Mouse (Mus musculus): Measurements from ENCODE around the gene Kctd11. TPM values are rescaled to one million over a fixed set of nuclear protein-coding genes. Genes with fewer than 3 reads are reported as not detected.

The Kctd11 gene
- total RNA-seq, 2 experiments from 2014 or later, result 1.3 to 1.5 TPM

DNA sequence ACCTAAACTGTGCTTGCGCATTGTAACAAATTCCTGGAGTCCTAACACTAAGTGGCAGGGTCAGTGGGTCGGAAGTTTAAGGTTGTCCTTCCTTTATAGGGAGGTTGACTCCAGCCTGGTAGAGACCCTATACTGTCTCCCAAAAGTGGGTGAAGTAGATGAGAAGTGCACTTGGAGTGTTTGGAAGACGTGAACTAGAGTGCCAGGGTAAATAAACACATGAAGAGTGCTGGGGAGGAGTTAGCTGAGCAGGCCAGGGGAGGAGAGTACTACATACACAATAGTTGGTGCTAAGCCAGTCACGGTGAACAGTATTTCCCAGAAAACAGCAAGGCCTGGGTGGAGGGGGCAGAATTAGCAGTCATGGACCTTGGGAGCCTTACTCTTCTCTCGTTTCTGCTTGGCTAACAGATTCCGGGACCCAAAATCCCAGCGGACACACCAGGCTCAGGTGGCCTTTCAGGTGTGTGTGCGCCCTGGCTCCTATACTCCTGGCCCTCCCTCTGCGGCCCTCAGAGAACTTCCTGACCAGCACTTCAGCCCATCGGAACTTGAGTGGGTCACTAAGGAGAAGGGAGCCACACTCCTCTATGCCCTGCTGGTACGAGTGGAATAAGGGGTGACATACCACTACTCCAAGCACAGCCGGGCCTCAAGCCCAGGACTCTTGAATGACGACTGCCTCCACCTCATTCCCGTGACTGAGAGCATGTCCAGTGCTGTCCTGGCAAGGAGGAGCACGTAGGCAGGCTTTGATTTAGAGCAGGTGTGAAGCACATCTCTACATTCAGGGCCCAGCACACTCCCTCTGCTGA is 31.7 kb upstream of the Kctd11 start:
- no peak for DNase-seq (ENCODE audit: low spot score)

DNA sequence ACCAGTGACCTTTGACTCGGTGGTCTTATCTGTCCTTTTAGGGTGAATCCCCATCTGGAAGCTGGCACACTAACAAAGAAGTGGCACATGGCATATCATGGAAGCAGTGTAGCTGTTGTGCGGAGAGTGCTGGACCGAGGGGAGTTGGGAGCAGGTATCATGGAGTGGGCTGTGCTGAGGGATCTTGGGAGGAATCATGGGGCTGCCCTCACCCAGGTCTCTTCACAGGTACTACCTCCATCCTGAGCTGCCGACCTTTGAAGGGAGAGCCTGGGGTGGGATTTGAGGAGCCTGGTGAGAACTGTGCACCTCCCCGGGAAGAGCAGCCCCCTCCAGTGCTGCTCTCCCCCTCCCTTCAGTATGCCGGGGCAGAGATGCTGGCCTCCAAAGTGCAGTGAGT is 30.5 kb upstream of the Kctd11 start:
- DNase-seq (ENCODE audit: low spot score), result no peak

DNA sequence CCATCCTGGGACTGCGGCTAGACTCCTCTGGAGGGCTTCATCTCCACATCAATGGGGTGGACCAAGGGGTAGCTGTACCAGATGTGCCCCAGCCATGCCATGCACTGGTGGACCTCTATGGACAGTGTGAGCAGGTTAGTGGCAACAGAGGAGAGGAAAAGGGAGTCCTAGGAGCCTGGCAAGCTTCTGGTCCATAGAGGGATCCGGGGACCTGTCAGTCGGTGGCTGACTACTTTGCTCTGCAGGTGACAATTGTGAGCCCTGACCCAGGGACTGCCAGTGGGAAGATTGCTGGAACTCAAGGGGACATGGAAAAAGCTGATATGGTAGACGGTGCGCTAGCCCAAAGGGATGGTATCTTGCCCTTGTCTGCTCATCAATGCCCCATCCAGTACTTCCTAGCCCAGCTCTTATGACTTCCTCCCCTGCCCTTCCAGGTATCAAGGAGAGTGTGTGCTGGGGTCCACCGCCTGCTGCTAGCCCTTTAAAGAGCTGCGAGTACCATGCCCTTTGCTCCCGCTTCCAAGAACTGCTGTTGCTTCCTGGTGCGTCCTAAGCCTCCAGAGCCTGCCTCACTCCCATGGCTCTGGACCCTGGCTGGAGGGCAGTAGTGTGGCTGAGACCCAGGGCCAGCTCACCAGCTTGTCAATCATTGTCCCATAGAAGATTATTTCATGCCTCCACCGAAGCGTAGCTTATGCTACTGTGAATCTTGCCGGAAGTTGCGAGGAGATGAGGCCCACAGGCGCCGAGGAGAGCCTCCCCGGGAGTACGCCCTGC is 29.8 kb upstream of the Kctd11 start:
- no peak for DNase-seq (ENCODE audit: low spot score)

DNA sequence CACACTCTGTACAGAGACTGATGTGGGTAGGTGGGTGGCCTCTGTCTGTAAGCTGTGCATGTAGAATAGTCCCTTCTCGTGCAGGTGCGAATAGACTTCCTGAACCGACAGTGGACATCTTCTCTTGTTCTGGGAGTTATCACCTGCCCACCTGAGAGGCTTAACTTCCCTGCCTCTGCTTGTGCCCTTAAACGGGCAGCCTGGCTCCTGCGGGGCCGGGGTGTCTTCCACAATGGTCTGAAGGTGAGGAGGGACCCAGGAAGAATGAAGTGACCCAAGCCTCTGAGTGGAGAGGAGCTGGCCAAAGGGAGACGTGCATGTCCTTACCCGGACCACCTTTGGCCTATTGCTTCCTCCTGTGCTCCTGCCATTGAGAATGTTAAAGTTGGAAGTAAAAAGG is 29.0 kb upstream of the Kctd11 start:
- no peak for DNase-seq (ENCODE audit: low spot score)

DNA sequence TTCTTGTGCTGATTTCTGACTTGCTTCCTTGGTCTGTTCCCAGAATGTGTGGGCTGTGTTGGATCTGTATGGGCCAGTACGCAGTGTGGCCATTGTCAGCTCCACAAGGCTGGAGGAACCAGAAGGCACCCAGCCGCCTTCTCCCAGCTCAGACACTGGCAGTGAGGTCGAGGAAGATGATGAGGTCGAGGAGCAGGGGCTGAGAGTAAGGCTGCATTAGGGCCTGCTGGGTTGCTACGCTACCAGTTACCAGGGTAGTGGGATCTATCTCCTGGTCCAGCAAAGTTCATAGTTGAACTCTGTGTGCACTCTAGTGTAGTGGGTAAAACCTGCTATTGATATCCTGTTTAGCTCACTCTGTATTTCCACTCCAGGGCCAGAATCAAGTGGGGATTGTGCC is 28.0 kb upstream of the Kctd11 start:
- DNase-seq (ENCODE audit: low spot score), result no peak

DNA sequence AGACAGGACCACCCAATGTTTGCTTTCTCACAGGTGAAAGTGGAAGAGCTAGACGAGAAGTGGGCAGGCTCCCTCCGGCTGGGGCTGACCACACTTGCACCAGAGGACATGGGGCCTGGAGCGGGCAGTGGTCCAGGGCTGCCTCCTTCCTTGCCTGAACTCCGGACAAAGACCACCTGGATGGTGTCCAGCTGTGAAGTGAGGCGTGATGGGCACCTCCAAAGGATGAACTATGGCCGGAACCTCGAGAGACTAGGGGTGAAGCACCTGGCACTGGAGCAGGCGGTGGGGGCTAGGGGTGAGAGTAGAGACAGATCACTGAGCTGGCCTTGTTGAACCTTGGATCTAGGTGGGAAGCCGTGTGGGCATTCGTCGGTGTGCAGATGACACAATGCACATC is 27.4 kb upstream of the Kctd11 start:
- no peak for DNase-seq (ENCODE audit: low spot score)

DNA sequence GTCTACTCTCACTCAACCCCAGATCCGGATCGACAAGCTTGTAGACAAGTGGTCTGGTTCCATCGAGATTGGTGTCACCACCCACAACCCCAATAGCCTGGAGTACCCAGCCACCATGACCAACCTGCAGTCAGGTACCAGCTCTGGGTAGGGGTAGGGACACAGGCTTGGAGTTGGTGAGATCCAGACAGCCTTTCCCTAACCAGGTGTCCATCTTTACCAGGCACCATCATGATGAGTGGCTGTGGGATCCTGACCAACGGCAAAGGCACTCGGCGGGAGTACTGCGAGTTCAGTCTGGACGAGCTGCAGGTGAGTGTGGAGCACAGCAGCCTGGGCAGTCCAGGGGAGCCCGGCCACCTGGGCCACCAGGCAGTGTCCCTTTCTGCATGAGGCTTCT is 23.1 kb upstream of the Kctd11 start:
- no peak for DNase-seq (ENCODE audit: low spot score)

DNA sequence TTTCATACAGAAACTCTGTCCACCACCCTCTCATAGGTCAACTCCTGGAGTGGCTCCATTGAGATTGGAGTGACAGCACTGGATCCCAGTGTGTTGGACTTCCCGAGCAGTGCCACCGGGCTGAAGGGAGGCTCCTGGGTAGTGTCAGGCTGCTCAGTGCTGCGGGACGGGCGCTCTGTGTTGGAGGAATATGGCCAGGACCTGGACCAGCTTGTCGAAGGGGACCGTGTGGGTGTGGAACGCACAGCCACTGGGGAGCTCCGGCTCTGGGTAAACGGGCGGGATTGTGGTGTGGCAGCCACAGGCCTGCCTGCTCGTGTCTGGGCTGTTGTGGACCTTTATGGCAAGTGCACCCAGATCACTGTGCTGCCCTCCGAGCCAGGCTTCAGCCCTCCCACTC is 21.8 kb upstream of the Kctd11 start:
- DNase-seq (ENCODE audit: low spot score), result no peak

DNA sequence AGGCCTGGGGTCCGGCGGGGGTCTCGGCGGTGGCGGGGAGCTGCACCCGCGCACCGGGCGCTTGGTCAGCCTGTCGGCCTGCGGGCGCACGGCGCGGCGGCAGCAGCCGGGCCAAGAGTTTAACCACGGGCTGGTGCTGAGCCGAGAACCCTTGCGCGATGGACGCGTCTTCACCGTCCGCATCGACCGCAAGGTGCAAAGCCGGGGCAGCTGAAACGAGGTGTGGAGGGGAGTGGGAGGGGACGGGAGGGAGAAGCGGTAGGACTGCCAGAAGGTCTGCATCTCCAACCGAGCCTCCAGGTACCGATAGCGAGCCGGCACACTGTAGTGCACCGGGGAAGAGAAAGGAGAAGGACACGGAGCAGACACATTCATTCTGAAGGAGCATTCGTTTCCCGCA is 20.8 kb upstream of the Kctd11 start:
- DNase-seq (ENCODE audit: low spot score), result no peak

DNA sequence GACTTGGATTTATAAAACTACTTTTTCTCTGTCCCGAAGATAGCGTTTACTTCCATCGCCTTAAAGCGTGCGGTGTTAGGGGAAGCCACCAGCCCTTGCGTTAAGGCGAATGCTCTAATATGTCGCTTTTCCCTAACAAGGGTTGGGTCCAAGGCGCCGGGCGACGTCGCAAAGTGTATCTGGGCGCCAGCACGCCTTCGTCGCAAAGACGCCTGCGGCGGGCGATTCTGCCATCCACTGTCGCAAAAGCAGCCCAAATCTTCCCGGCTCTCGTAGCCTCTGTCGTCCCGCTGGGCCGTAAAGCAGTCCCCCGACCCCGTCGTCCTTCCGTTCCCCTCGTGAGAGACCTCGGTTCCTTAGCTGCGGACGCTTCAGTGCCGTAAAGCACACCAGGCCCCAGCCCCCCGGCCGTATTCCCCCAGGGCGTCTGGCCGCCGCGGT is 20.2 kb upstream of the Kctd11 start:
- peak; percentile 96 for DNase-seq (ENCODE audit: low spot score)

DNA sequence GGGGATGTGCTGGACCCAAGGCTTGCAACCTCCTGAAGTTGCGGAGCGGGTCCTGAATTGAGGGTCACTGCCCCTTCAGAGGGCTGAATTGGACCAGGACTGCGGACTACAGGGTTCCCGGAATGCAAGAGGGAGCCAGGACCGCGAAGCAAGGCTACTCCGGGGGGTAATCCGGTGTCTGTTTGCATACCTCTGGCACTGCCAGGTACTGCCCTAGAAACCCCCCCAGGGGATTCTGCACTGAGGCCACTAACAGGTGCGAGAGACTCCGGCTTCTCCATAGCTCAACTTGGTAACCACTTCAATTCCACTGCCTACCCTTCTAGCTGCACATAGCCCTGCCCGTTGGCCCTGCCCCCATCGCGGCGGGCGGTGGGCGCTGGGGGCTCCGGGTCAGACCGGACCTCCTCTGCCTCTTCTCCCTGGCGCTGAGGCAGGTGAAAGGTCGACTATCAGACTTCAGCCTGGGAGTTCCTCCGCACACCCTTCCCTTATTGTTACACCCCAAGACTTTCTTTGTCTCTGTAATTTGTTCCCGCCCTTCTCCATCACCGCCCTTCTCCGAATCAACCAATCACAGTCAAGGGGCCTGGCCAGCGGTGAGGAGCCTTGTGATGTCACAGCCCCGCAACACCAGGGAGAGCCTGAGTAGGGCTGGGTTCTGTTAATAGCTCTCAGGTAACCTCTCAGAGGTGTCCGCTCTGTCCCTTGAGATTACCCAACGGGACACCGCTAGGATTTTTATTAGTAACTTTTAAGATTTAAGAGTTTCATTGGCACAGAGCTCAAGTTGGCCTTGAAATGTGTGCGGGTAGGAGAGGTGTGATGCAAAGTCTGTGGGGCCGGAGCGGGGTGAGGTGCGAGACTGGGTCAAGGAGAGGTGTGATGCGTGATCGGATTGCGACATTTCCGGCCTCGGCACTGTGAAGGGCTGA is 19.5 kb upstream of the Kctd11 start, which contains the start of the genes 2810408A11Rik and Neurl4:
Gene 2810408A11Rik, minus strand, starts transcription at position 517 of the 935 bp plus-strand sequence.
Gene Neurl4, plus strand, starts transcription at position 602 of the 935 bp plus-strand sequence.
- peak; percentile 92 for DNase-seq (ENCODE audit: low spot score)

DNA sequence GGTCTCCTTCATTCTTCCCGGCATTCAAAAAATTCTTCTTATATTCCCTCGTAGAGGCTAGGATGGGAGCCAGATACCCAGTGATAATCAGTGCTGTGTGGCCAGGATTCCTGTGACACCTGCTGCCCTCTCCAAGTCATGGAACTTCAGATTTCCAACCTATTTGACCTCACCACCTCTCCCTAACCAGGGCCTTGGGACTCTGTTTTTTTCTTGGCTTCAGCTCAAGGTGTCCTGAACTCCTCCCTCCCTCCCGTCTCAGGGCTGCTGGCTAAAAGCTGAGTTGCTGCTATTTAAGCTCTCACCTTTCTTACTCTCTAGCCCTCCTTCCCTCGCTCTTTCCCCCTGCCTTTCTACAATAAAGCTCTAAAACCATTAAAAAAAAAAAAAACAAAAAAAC is 18.7 kb upstream of the Kctd11 start:
- no peak for DNase-seq (ENCODE audit: low spot score)

DNA sequence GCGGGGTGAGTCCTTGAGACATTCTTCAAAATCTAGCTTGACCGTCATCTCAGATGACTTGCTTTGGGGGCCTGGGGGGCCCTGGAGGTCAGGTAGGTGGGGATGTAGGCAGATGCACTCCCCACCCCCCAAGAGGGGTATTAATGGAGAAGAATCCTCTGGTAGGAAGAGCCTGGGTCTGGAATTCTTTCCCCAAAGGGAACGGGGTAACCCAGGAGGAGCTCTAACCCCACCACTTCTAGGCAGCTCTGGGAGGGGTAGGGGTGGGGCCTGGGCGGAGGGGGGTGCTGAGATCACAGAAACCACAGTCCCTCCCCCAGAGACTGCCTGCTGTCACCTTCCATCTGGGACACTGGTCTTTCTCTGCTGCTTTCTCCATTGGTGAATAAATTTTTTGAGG is 14.1 kb upstream of the Kctd11 start, which contains the start of gene Acap1:
Gene Acap1, minus strand, starts transcription at position 249 of the 400 bp plus-strand sequence.
- DNase-seq (ENCODE audit: low spot score), result no peak

DNA sequence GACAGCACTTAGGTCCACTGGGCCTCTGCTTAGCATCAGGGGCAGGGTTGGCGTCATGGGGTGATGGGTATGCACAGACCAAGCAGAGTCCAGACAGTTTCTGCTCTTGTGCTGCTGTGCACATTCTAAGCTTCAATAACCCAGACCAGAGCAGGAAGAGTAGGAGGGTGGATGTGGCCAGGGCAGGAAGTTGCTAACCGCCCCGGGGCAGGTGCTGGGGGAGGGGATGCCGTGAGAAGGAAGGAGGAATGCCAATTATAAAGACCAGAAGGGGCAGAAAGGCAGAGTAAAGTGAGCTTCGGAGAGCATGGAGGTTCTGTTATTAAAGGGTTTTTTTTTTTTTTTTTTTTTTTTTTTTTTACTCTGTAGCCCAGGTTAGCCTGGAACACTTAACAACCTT is 13.5 kb upstream of the Kctd11 start:
- DNase-seq (ENCODE audit: low spot score), result no peak

DNA sequence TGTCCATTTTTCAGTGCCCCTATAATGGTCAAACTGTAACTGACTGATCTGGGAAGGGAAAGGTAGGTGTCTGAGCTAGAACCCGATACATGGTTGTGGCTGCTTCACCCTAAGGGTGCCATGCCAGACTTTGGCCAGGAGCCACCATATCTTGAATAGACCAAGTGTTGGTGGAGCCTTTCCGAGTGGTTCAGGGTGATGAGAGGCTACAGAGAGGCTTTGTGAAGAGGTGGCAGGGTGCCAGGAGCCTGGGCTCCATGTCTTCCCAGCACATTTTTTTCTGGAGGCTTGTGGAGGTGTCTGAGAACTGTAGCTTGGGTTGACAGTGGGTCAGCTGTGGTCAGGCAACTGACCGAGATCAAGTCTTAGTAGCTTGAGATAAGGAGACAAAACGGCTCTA is 10.3 kb upstream of the Kctd11 start:
- no peak for DNase-seq (ENCODE audit: low spot score)

DNA sequence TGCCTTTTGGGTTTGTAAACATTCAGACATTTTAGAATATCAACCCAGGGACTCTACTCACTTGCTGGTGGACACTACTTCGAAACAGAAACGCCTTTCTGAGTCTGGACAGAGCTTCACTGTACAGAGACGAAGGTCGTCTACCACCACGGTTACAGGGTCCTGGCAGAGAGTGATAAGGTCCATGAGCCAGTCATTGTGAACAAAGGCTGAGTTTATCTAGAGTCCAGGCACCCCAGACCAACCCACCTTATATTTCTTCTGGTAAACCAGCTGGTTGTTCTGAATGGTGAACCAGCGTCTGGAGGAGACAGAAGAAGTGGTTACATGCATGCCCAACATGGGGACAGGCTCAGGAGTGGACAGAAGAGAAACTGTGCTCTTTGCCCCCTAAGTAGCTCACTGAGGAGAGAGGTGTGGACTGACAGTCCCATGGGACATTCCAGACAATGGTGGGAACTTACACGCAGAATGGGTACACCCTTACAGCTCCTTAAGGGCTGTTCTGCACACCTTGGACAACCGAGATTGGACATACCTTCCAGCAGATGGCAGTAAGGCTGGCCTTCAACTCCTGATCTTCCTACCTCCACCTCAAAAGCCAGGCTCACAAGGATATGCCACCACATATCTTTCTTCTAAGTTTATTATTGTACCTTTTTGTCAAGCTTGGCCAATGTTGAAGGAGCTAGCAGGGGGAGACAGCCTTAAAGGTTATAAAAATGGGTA is 5.9 kb upstream of the Kctd11 start:
- DNase-seq (ENCODE audit: low spot score), result no peak

DNA sequence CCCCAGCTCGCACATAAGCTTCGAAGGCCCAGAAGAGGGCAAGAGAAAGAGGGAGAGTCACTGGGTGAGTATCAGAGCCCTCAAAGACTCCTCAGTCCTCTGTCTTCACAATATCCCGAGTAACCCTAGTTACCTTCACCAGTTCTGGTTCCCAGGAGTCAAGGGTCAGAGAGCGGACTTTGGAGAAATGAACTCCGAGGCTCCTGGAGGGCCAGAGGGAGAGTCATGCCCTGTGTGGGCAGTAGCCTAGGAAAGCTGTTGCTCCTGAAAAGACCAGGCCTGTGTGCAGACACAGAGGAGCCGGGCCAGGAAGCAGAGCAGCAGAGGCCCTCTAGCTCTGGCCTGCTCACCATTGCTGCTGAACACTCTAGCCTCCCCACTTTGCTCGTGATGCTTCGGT is 3.5 kb upstream of the Kctd11 start:
- no peak for DNase-seq (ENCODE audit: low spot score)

DNA sequence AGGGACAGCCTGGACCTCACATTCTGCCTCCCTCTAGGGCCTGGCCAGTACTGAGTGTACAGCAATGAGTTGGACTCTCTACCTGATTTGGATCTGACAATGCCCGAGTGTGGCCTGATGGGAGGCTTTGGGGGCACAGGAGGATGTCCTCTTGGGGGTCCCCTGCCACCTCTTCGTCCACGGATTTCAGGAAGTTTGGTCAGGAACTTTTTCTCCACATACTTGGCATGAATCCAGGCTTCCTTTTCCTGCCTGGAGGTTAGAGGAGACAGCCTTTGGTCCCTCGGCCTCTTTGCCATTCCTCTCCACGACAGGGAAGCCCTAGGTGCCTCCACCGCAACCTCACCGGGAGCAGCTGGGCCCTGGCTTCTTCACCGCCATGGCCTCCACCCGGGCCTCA is 3.0 kb upstream of the Kctd11 start:
- DNase-seq (ENCODE audit: low spot score), result no peak

DNA sequence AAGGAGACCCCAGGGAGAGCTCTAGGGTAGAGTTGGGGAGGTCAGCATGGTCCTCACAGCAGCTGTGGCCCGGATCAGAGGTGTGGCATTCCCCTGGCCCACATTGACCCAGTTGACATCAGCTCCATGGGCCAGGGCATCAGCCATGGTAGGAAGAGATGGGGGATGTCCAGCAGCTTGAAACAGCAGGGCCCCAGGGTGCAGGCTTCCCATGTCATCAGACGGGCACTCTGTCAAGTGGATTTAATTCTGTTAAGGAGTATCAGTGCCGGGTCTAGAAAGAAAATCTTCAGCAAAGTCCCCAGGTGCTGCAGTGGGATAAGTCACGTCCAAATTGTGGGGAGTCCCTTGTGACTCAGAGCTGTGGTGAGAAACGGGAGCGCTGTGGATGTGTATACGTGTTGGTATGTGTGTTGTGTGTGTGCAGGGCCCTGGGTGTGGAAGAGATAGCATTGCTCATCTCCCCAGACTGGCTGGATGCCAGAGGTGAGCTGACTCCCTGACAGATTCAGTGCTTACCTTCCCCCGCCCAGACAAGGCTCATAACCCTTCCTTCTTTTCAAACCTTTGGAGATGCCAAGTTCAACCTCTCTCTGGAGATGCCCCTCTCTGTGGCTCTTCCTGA is 2.4 kb upstream of the Kctd11 start:
- DNase-seq (ENCODE audit: low spot score), result no peak

DNA sequence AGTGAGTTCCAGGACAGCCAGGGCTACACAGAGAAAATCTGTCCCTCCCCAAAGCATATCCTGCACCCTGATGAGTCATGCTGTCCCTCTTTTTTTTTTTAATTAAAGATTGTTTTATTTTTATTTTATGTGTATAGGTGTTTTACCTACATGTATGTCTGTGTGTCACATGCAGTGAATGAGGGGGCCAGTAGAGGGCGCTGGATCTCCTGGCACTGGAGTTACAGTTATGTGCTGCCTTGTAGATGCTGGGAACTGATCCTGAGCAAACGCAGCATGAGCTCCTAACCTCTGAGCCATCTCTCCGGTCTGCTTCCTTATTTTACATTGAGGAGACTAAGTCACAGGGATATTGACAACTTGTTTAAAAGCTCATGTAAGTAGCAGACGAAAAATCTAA is 1.9 kb upstream of the Kctd11 start:
- DNase-seq (ENCODE audit: low spot score), result no peak

All from gastrocnemius, adult 18-20 months (tissue).